Mouse (Mus musculus) lung, embryonic 15.5 days (tissue): ENCODE measurements around the gene Srpx2. TPM values are rescaled to one million over a fixed set of nuclear protein-coding genes. Genes with fewer than 3 reads are reported as not detected.
A peak's percentile ranks its signal among the peaks of the same experiment; 100 is the strongest.

Experiments used
- ATAC-seq: fragments of 200-750 bp; cut with Nextera tagmentation; 2 replicates; pipeline ENCODE4 v1.8.0; 2017; ENCODE audit warnings: moderate number of reproducible peaks, borderline replicate concordance; ENCODE audit not compliant: low FRiP score, low TSS enrichment; ENCODE audit errors: extremely low read depth
- H3K27ac ChIP-seq: fragments of 300-500 bp; sonication (generic); 2 replicates; pipeline ENCODE4 v1.5.1; 2015; ENCODE audit warnings: moderate library complexity, mild to moderate bottlenecking, inconsistent platforms
- H3K27me3 ChIP-seq: fragments of 300-500 bp; sonication (generic); 2 replicates; pipeline ENCODE4 v1.6.1; 2015; ENCODE audit warnings: inconsistent platforms
- H3K36me3 ChIP-seq: fragments of 300-500 bp; sonication (generic); 2 replicates; pipeline ENCODE4 v1.6.1; 2015; ENCODE audit warnings: inconsistent platforms
- H3K4me1 ChIP-seq: fragments of 300-500 bp; sonication (generic); 2 replicates; pipeline ENCODE4 v1.6.1; 2015; ENCODE audit warnings: inconsistent platforms
- H3K4me2 ChIP-seq: fragments of 300-500 bp; sonication (generic); 2 replicates; pipeline ENCODE4 v1.6.1; 2015; ENCODE audit warnings: inconsistent platforms, mild to moderate bottlenecking, moderate library complexity
- H3K4me3 ChIP-seq: fragments of 300-500 bp; sonication (generic); 2 replicates; pipeline ENCODE4 v1.5.1; 2015; ENCODE audit warnings: mild to moderate bottlenecking, inconsistent platforms
- H3K9ac ChIP-seq: fragments of 300-500 bp; sonication (generic); 2 replicates; pipeline ENCODE4 v1.6.1; 2015; ENCODE audit warnings: inconsistent platforms
- H3K9me3 ChIP-seq: fragments of 300-500 bp; sonication (generic); 2 replicates; pipeline ENCODE4 v1.6.1; 2016; ENCODE audit warnings: inconsistent platforms
- WGBS: fragments of 180-500 bp; shearing (Covaris S2); methylation state at CpG from one replicate; pipeline ENCODE4 v1.1.7; 2015; 5-methylcytosine and 5-hydroxymethylcytosine counted together
- polyA plus RNA-seq: library from polyadenylated mRNA; unstranded; fragments of >200 nt; fragmentation: Nextera tagmentation; extraction: Ambion mirVana; gene quantifications from 2 replicates; pipeline ENCODE4 v1.2.1, GENCODE M21; 2015

Srpx2 gene
- polyA plus RNA-seq, 1 experiment from 2014 or later: 10.9 TPM

- no peaks in the 10 kb centered on the region for H3K4me1 ChIP-seq
- no peaks in the 10 kb centered on the region for H3K36me3 ChIP-seq
- H3K4me2 ChIP-seq: no peak overlapping the region
- WGBS: 68% methylated on average over 4 of the region's 4 CpGs
- H3K9ac ChIP-seq: no peak overlapping the region
- no peaks in the 10 kb centered on the region for H3K9me3 ChIP-seq
- no peak overlapping the region for H3K27ac ChIP-seq
- no peaks in the 10 kb centered on the region for H3K27me3 ChIP-seq
- no peak for ATAC-seq
- H3K4me3 ChIP-seq: no peak overlapping the region
These were observed 28.5 kb downstream of the Srpx2 start for GRCm38 (mm10) chrX:133936605-133937225.

DNA sequence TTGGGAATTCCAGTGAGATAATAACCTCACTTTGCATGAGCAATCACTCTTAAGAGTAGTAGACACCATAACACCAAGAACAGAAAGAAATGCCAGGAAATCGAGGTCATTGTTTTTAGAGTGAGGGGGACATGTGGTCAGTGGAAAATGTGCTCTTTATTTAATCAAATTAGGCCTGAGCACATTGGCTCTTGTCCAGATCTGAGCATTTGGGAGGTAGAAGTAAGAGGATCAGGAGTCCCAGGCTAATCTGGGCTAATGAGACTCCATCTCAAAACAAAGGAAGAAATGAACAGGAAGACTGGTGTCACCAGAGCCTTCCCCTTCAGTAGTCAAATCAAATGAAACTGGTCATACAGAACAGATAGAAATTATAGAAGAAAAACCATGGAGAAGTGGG lies 31.3 kb downstream of the Srpx2 start:
- no peak overlapping the region for H3K4me2 ChIP-seq
- 44% methylated on average over 1 of the region's 1 CpGs for WGBS
- H3K27me3 ChIP-seq: no peaks in the 10 kb centered on the region
- no peak overlapping the region for H3K27ac ChIP-seq
- H3K36me3 ChIP-seq: no peaks in the 10 kb centered on the region
- no peak overlapping the region for H3K9ac ChIP-seq
- H3K4me3 ChIP-seq: no peak overlapping the region
- H3K9me3 ChIP-seq: no peaks in the 10 kb centered on the region
- H3K4me1 ChIP-seq: no peaks in the 10 kb centered on the region
- ATAC-seq: no peak

DNA sequence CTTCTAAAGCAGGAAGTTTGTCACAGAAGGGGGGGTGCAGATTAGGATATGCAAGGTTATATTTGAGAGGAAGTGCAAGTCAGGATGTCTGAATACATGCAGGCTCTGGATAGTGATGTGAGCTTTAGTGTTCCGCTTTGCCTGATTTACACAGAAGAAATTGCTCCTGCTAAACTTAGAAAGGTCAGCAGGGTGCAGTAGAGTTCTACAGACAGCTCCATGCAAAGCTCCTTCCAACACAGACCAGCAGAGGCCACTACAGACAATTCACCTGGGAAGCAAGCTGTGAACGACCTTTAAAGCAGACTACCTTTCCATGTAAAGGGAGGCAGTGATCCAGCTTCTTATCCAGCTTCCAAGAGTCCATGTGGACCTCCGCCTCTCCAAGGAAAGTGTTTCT lies 39.2 kb downstream of the Srpx2 start:
- no peak; the same call in 1 of the 2 replicates for ATAC-seq
- Histone ChIP-seq H3K4me3 (no peak overlapping the region), H3K36me3 (no peaks in the 10 kb centered on the region), H3K4me1 (no peaks in the 10 kb centered on the region), H3K9ac (no peak overlapping the region), H3K9me3 (no peaks in the 10 kb centered on the region), H3K27me3 (no peaks in the 10 kb centered on the region), H3K4me2 (no peak overlapping the region), H3K27ac (no peak overlapping the region)
- 22% methylated on average over 3 of the region's 3 CpGs for WGBS

DNA sequence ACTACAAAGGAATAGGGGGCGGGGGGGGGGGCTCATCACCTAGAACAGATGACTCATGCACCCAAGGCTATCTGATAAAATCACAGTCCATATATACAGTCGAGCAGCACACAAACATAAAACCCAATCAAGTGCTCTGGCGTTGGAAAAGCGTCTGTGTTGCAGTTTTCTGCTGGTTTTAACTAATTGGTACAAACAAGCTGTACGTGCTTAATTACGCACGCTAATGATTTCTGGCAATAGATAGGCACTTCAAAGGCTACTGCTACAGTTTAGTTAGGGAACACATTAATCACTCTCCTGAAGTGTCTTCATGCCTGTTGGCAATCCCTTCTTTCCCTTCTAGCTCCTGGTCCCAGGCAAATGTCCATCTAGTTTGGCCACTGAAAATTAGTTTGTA lies 46.4 kb downstream of the Srpx2 start:
- Histone ChIP-seq H3K4me2 (no peak overlapping the region), H3K27me3 (no peaks in the 10 kb centered on the region), H3K9me3 (no peaks in the 10 kb centered on the region), H3K4me1 (no peaks in the 10 kb centered on the region), H3K4me3 (no peak overlapping the region), H3K27ac (no peak overlapping the region), H3K9ac (no peak overlapping the region), H3K36me3 (no peaks in the 10 kb centered on the region)
- 28% methylated on average over 7 of the region's 7 CpGs for WGBS
- ATAC-seq: no peak

DNA sequence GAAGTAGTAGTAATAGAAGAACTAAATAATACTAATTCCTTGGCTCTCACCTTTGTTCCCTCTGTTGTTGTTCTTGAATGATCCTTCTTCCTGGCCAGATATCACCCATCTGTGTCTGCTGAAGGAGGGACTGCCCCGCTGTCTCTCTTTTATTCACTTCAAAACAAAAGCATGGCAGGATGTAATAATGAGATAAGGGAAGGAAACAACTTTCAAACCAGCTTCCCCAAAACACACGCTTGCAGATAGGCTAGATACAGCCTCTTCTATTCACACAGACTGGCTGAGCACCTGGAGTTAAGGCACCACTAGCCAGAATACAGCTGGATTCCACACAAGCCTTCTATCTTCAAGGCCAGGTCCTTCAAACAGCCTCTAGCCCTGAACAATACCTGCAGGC lies 52.4 kb downstream of the Srpx2 start:
- Histone ChIP-seq H3K4me2 (no peak overlapping the region), H3K4me3 (no peak overlapping the region), H3K9me3 (no peaks in the 10 kb centered on the region), H3K27me3 (no peaks in the 10 kb centered on the region), H3K36me3 (no peaks in the 10 kb centered on the region), H3K9ac (no peak overlapping the region), H3K4me1 (no peaks in the 10 kb centered on the region), H3K27ac (no peak overlapping the region)
- 67% methylated on average over 2 of the region's 2 CpGs for WGBS
- no peak for ATAC-seq

DNA sequence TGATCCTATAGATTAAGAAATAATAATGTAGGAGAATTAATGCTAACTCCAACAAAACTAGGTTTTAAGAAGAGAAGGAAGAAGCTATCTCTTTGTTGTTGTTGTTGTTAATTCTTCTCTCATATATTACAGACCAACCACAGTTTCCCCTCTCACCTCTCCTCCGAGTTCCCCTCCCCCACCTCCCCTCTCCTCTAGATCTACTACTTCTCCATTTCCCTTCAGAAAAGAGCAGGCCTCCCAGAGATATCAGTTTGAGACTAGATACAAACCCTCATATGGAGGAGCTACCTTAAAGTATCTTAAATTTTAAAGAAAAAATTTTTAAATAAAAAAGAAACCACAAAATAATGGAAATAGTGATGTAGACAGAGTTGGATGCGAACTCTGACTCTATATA lies 56.4 kb downstream of the Srpx2 start:
- Histone ChIP-seq H3K4me3 (no peak overlapping the region), H3K27ac (no peak overlapping the region), H3K4me1 (no peaks in the 10 kb centered on the region), H3K9me3 (no peaks in the 10 kb centered on the region), H3K9ac (no peak overlapping the region), H3K27me3 (no peaks in the 10 kb centered on the region), H3K4me2 (no peak overlapping the region), H3K36me3 (no peaks in the 10 kb centered on the region)
- WGBS: 60% methylated on average over 2 of the region's 2 CpGs
- ATAC-seq: no peak

DNA sequence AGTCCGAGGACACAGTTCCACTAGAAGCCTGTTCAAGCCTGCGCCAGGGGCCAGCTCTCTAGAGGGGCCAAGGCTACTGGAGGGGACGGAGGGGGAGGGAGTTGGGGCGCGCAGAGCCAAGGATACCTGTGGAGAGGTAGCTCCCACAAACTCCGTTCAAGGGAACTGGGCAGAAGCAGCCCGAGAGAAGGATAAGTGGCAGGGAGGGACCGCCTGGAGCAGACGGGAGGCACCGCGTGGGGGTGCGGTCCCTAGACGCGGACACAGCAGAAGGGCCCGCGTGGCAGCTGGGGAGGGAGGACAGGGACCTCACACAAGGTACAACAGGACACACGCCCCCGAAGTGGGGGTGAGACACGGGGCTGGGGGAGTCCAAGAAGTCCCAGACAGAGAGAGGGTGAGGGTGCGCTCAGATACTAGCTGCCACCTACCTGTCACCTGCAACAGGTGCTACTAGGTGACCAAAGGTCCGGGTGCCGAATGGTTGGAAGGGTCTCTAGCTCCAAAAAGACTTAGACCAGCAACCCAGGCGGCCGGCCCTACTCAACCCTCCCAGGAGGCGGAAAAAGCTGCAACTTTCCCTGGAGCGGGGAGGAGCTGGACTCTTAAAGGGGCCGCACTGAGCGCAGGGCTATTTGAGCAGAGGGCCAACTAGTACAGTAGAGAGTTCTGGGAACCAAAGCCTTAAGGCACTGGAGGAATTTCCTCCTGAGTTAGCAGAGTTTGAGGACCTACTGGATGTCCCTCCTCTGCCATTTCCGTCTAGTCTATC lies 73.2 kb downstream of the Srpx2 start, which contains the start of gene Sytl4:
Sytl4 (minus strand) TSS at position 582 of the 772 bp plus-strand sequence.
- H3K27me3 ChIP-seq: no peaks in the 10 kb centered on the region
- no peak within 1 kb of the TSS for H3K27ac ChIP-seq
- WGBS: 8% methylated on average over 29 of the region's 29 CpGs
- peak within 1 kb of the TSS; percentile 47 for H3K9ac ChIP-seq
- H3K4me3 ChIP-seq: peak within 1 kb of the TSS; percentile 55
- H3K9me3 ChIP-seq: no peaks in the 10 kb centered on the region
- H3K4me2 ChIP-seq: peak within 1 kb of the TSS; percentile 72
- H3K4me1 ChIP-seq: no peaks in the 10 kb centered on the region
- peak; percentile 85 for ATAC-seq
- H3K36me3 ChIP-seq: no peaks in the 10 kb centered on the region

Other genes with a start within 250 kb of the Srpx2 start
- gene Pcdh19, start 219.4 kb upstream of the Srpx2 start, polyA plus RNA-seq: 1.3 and 1.6 TPM in 2 replicates
- gene Tnmd, start 57.4 kb upstream of the Srpx2 start, polyA plus RNA-seq: 1.0 and 2.2 TPM in 2 replicates
- gene Tspan6, start 10.0 kb upstream of the Srpx2 start, polyA plus RNA-seq: 154 and 161 TPM in 2 replicates
- gene Sytl4, start 73.4 kb downstream of the Srpx2 start, polyA plus RNA-seq: 6.0 and 6.3 TPM in 2 replicates
- gene Cstf2, start 150.8 kb downstream of the Srpx2 start, polyA plus RNA-seq: 48.1 and 48.9 TPM in 2 replicates